Mouse (Mus musculus) kidney, adult 2 months (tissue): ENCODE results near the gene Magi2. TPM values are rescaled to one million over a fixed set of nuclear protein-coding genes. Genes with fewer than 3 reads are reported as not detected.
"Not testable (repeated sequence)": the region's sequence is repeated elsewhere in the genome, so short reads cannot be mapped to it uniquely, and the experiment has no call there.

ENCODE experiments used
- DNase-seq: peaks from one replicate; pipeline ENCODE4 v3.0.0; 2021
- H3K27ac ChIP-seq: fragments of 200-500 bp; 2 replicates; pipeline ENCODE4 v1.5.1; 2012; ENCODE audit warnings: low read depth, low read length, control low read depth, inconsistent platforms; ENCODE audit not compliant: insufficient read depth
- H3K27me3 ChIP-seq: fragments of 200-500 bp; replicated peaks from 2 replicates; pipeline ENCODE4 v1.6.1; 2012; ENCODE audit warnings: mild to moderate bottlenecking, moderate library complexity, low read length, inconsistent platforms; ENCODE audit not compliant: control insufficient read depth, insufficient read depth
- H3K36me3 ChIP-seq: fragments of 200-500 bp; 2 replicates; pipeline ENCODE4 v1.6.1; 2012; ENCODE audit warnings: mild to moderate bottlenecking, moderate library complexity, low read length, inconsistent platforms; ENCODE audit not compliant: control insufficient read depth, insufficient read depth
- H3K4me1 ChIP-seq: fragments of 200-500 bp; 2 replicates; pipeline ENCODE4 v1.6.1; 2011; ENCODE audit warnings: low read length; ENCODE audit not compliant: control insufficient read depth, insufficient read depth
- H3K4me3 ChIP-seq: fragments of 200-500 bp; 2 replicates; pipeline ENCODE4 v1.5.1; 2011; ENCODE audit warnings: mild to moderate bottlenecking, low read depth, low read length, control low read depth; ENCODE audit not compliant: insufficient read depth
- CTCF ChIP-seq: fragments of 200-500 bp; conservative IDR thresholded peaks from 2 replicates; pipeline ENCODE4 v1.5.1; 2011; ENCODE audit warnings: low read depth, mild to moderate bottlenecking, control low read depth, low read length, moderate library complexity, mixed read lengths; ENCODE audit not compliant: insufficient read depth, insufficient read length
- POLR2A ChIP-seq: fragments of 200-500 bp; IDR thresholded peaks from one replicate; pipeline ENCODE4 v1.6.1; 2011; ENCODE audit warnings: low read depth, low read length, control low read depth
- WGBS: fragments of 180-500 bp; shearing (Covaris S2); methylation state at CpG from one replicate; pipeline ENCODE4 v1.1.7; 2018; 5-methylcytosine and 5-hydroxymethylcytosine counted together
- polyA plus RNA-seq: library from polyadenylated mRNA; depleted of rRNA; stranded (reverse); fragments of >200 nt; gene quantifications from 2 replicates; pipeline ENCODE4 v1.2.3, GENCODE M21; 2012

Magi2 gene
- polyA plus RNA-seq, 1 experiment, result 6.1 TPM

- Histone ChIP-seq H3K27ac (no peak overlapping the region), H3K4me1 (no peaks in the 10 kb centered on the region), H3K36me3 (no peaks in the 10 kb centered on the region), H3K4me3 (no peak overlapping the region), H3K27me3 (no peaks in the 10 kb centered on the region)
- WGBS, result 89% methylated on average over 6 of the region's 6 CpGs
- no peak for DNase-seq
- no peak for TF ChIP-seq POLR2A
- no peak for TF ChIP-seq CTCF
These were observed 95.7 kb downstream of the Magi2 start for GRCm38 (mm10) chr5:19322532-19322931.

DNA sequence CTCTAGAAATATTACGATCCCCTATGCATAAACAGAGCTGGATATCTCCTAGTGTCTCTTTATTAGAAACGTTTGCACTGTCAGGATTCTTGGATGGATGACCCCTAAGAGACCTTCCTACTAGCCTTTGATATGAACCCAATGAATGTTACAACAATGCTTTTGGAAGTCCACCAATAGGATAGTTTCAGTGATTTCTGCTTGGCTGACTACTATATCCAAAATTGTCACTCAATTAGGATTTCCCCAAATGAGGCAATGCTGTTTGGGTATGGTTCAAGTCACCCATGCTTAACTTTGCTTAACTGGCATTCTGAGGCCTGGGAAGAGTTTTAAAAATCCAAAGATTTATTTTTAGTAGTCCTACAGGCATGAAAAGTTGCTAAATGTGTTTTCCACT is 110.7 kb downstream of the Magi2 start:
- Histone ChIP-seq H3K4me1 (no peaks in the 10 kb centered on the region), H3K36me3 (no peaks in the 10 kb centered on the region), H3K27me3 (no peaks in the 10 kb centered on the region), H3K4me3 (no peak overlapping the region), H3K27ac (no peak overlapping the region)
- DNase-seq, result no peak
- 70% methylated on average over 2 of the region's 2 CpGs for WGBS
- TF ChIP-seq CTCF (no peak), POLR2A (no peak)

DNA sequence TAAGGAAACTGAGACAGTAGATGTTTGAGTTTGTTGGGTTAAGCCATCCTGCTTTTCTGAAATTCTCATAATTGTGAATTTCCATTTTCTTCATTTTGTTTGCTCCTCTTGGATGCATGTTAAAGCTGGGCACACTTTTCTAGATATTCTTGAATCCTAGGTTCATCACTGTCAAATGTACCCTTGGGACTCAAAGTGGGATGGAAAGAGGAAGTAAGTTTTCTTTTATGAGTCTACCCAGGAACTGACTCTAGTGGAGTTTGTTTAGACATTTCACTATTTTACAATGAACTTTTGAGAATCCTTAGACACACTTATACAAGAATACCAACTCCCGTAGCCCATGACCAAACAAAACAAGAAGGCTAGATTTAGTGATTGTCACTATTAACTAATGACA is 141.3 kb downstream of the Magi2 start:
- no peaks in the 10 kb centered on the region for H3K4me1 ChIP-seq
- TF ChIP-seq CTCF (no peak), POLR2A (no peak)
- no peak overlapping the region for H3K27ac ChIP-seq
- DNase-seq, result no peak
- H3K27me3 ChIP-seq, result no peaks in the 10 kb centered on the region
- no peaks in the 10 kb centered on the region for H3K36me3 ChIP-seq
- WGBS, result 86% methylated on average over 1 of the region's 1 CpGs
- no peak overlapping the region for H3K4me3 ChIP-seq

GRCm38 (mm10) chr5:19395876-19396275 is 169.0 kb downstream of the Magi2 start:
- DNase-seq, result no peak
- WGBS, result 68% methylated on average over 3 of the region's 3 CpGs
- Histone ChIP-seq H3K4me3 (no peak overlapping the region), H3K27ac (no peak overlapping the region), H3K27me3 (no peaks in the 10 kb centered on the region), H3K36me3 (no peaks in the 10 kb centered on the region), H3K4me1 (no peaks in the 10 kb centered on the region)
- no peak for TF ChIP-seq POLR2A
- TF ChIP-seq CTCF, result no peak

DNA sequence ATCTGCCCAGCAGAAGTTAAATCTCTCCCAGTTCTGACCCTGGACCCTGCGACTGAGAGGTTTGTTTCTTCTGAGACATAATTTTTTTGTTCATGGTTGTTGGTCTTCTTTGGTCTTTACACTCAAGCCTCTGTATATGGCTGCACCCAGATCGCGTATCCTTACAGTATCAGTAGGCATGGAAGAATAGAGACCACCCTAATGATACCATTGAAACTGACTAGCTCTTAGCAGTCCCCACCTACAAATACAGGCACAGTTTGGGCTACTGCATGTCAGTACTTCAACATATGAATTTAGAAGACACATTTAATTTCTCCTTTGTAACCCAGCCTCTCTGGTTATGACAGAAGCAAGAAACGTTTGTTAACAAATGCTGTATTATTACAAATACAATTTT is 173.5 kb downstream of the Magi2 start:
- H3K36me3 ChIP-seq, result no peaks in the 10 kb centered on the region
- H3K27me3 ChIP-seq, result no peaks in the 10 kb centered on the region
- DNase-seq, result no peak
- no peak overlapping the region for H3K4me3 ChIP-seq
- 79% methylated on average over 4 of the region's 4 CpGs for WGBS
- no peaks in the 10 kb centered on the region for H3K4me1 ChIP-seq
- TF ChIP-seq POLR2A, result no peak
- no peak for TF ChIP-seq CTCF
- no peak overlapping the region for H3K27ac ChIP-seq

DNA sequence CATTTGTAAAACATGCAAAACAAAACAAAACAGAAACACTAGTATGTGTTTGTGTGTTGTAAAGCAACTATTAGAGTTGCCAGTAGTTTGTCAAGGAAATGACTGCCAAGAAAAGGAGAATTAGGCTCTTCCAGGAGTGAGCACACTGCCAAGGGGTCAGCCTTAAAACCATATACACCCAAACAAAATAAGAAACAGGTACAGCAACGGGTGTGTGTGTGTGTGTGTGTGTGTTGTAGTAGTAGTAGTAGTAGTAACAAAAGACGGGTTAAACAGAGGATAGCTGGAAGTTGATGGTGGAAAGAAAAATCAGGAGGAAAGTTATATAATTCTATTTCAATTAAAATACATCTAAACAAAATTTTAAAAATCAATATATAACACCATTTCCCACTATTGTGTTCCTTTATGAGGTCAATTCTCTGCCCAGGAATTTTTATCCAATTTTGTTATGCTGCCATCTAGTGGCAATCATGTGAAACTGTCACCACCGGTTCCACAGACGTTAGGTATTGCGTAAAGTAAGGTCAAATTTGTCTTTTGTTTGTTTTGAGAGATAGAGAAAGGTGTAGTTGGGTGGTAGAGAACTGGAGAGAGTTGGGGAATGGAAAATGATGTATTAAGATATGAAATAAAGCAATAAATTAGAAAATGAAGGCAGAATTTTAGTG is 174.0 kb downstream of the Magi2 start:
- Histone ChIP-seq H3K36me3 (no peaks in the 10 kb centered on the region), H3K4me1 (no peaks in the 10 kb centered on the region), H3K27me3 (no peaks in the 10 kb centered on the region), H3K27ac (no peak overlapping the region), H3K4me3 (no peak overlapping the region)
- TF ChIP-seq CTCF (no peak), POLR2A (no peak)
- DNase-seq, result peak; percentile 13
- WGBS, result 43% methylated on average over 5 of the region's 5 CpGs

DNA sequence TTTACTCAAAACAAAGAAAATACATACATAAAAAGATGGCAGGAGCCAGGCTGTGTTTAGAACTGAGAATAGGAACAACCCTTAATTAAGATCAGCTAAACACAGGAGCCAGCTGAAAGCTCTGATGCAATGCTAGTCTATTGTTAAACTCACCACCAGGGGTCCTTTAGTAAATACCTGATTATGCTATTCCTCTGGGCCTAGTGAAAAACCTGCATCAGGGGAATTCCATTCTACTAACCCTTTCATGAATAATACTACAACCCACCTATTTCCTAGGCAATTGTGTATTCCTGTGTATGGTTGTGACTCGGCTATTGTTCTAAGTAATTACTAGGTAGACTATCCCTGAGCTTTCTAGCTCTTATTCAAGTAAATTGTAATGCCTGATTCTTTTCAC is 177.4 kb downstream of the Magi2 start:
- H3K27ac ChIP-seq, DNase-seq, H3K27me3 ChIP-seq, H3K36me3 ChIP-seq, H3K4me1 ChIP-seq, H3K4me3 ChIP-seq: not testable (repeated sequence)
- 91% methylated on average over 1 of the region's 1 CpGs for WGBS
